Mouse (Mus musculus) cerebellum, adult 9-10 months (tissue): ENCODE measurements around the gene Nmnat1.

Experiments
- DNase-seq: peaks from one replicate; pipeline ENCODE4 v3.0.0; 2022

The Nmnat1 gene

DNA sequence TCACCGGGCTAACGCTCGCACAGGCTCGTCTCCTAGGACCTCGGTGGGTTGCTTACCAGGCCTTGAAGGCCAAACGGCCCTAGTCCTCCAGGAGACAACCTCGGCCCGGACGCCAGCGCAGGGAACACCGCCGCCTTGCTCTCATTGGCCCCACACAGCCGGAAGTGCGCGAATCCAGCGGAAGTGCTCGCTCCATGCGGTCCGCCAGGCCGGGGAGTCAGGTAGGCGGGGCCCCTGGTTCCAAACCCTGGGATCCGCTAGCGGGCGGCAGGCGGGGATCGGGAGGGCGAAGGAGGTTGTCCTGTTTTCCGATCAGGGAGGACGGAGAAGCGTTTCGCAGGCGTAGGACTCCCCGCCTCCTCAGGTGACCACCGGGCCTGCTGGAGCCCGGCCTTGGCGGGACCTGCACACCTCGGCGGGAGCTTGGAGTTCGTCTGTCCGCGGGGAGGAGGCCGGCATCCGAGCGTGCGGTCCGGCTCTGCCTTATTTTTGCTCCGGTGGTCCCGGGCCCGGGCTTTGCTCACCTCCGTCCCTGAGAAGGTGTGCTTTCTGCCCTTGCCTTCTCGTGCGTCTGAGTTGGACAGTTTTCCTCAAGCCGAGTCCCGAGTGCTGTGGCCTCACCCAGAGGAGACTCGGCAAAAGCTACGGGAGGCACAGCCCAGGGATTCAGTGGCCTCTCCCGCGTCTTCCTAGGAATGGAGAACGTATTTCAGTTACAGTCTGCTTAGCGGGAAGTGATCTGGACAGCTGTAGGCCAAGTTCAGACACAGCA lies at the start of gene Nmnat1, which contains the start of gene Lzic:
Nmnat1 (minus strand) TSS at position 150 of the 772 bp plus-strand sequence.
Lzic (plus strand) TSS at position 177 of the 772 bp plus-strand sequence.
- peak; percentile 89 for DNase-seq

DNA sequence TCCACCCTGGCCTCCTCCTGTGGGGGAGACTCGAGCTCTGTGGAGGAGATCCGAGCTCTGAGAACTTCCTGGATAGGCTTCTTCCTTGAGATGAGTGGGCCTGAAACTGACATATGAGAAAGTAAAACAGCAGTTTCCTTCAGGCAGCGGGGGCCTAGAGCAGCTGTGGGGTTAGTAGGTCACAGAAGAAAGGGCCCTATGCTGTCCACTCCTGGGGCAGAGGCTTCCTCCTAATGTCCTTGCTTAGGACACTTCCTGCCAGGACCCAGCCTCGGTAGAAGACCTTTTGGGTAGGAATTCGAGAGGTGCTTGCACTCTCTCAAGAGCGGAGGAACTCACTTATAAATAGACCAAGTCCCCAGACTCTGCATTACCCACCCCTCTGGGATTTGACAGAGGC lies 44.7 kb upstream of the Nmnat1 start:
- no peak for DNase-seq

DNA sequence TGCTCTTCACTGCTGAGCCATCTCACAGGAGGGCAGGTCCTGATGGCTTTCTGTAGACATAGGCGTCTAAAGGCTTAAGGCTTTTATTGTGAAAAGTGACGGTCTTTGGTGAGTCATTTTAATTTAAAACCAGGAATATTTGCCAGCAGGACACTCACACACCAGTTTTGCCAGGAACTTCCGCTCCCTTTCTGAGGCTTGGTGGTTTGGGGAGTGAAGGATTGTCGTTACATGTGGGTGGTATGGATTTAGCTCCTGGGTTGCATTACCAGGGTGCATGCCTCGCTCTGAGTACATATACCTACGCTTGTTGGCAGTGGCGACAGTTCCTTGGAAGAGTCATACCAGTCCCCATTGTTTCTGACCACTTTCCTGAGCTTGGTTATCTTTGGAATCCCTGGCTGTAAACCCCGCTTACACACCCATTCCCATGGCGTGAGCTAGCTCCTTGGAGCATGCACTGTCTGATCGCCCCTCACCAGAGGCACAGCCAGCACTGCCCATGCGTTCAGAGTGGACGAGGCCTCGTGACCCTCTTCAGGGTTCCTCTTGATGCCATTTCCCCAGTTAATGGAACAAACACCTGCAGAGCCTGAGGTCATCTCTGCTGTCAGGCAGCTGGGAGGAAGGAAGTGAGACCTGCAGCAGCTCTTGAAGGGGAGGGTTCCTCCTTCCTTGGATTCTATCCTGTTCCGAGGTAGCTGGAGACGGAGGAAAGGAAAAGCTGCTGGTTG lies 42.8 kb upstream of the Nmnat1 start:
- DNase-seq = no peak

DNA sequence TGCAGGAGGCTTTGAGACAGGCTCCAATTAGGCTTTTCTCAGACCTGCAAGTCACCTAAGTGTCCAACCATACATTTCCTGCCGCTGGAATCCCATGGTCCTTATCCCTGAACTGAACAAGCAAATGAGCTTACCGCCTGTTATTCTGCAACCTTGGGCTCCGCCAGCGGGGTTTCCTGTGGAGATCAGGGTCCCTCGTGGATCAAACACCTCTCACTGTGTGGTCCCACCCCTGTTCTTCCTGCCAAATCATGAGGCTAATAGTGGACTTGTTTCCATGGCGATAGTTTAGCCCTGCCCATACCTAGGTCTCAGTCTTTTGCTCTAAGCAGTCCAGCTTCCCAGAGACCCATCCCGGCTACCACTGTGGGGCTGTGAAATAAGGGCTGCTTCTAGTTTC lies 41.3 kb upstream of the Nmnat1 start:
- DNase-seq = no peak

DNA sequence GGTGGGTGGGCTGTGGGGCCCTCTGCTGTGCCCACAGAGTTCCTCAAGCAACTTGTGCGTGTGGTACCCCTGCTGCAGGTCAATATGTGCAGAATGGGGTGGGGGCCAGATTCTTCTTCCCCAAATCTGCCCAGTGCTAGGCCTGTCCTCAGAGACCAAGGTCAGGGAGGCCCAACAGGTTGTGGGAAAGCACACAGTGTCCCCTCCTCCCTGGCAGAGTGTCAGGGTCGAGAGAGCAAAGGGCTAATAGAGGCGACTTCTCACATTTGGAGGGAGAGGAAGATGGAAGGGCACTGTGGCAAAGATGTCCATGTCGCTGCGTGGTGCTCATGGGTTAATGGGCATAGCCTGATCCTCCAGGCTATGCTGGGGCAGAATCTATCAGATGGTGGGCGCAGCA lies 40.8 kb upstream of the Nmnat1 start:
- no peak for DNase-seq

DNA sequence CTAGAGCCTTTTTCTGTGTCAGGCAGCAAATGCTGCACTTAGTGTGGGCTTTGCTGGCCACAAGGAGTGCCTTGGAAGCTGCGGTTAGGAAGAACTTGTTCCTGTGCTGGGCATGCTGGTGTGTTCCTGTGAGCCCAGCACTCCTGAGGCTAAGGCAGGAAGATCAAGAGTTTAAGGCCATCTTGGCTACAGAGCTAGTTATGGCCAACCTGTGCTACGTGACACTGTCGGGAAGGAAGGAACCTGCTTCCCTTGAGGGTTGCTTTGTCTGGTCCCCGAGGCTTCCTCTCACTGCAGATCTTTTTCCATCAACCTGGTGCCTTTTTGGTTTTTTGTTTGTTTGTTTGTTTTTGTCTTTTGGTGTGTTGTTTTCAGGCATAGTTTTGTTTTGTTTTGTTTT lies 40.2 kb upstream of the Nmnat1 start:
- no peak for DNase-seq

DNA sequence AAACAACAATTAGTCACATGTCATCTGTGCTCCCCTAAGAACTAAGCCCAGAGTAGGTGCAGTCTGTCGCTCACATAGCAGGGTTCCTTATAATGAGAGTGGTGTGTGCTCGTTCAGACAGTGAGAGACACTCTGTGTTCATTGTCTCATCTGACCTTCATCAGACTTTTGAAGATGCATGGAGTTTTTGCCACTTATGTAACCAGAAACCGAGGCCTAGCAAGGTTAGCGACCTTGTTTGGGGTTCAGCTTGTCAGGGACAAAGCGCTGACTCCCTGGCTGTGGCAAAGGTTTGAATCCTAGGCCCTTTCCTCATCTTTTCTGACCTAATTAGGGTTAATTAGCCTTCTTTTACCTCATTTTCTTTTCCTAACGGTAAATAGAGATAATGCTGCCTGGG lies 39.0 kb upstream of the Nmnat1 start:
- no peak for DNase-seq

DNA sequence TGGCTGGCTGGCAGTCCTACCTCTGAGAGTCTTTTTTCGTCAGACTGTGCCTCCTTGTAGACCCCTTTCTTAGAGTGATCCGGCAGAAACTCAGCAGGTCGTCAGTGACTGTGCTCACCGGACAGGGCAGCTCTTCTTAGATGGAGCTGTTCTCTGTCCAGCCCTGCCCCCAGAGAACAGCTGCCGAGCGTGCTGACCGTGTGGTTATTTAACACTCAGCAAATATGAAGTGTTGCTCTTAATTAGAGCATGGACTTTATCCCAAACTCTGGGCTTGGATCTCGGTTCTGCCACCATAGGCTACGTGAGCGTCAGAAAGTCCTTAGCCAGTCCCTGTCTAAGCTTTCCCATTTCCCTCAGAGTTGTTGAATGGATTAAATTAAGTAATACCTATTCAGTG lies 36.3 kb upstream of the Nmnat1 start:
- DNase-seq = no peak

DNA sequence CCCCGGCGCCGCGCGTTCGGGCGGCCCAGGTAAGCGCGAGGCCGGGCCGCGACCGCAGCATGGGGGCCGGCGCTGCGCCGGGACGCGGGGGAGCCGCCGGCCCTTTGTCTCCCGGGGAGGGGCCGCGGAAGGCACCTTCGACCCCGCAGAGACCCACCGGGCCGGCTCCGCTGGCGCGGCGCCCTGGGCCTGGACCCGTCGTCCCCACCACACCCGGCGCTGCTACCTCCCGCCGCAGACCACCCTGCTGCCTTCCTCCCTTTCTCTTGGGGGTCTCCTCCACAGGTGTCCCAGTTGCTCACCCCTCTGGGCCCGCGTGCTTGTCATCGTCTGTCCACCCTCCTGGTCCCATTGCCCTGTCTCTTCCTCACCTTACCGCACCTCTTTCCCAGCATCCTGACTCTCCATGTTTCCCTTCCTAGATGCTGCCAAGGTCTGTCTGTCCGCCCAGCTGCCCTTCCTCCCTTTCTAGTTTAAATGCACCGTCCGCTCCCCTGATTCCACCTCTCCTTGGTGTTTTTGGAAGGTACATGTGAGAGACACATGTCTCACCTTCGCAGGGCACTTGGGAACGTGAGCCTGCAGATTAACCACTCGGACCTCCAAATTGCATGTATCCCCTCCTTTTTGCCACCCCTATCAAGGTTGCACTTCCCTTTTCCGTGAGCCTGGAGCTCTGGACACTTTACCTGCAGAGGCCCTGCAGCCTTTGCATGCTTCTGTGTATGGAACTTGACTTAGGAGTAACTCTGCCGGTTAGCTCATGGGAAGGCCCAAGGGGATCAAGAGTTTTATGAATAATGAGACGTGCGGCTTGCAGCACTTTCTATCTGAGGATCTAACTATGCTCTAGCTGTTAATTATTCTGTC lies 33.6 kb upstream of the Nmnat1 start:
- DNase-seq = peak; percentile 55

DNA sequence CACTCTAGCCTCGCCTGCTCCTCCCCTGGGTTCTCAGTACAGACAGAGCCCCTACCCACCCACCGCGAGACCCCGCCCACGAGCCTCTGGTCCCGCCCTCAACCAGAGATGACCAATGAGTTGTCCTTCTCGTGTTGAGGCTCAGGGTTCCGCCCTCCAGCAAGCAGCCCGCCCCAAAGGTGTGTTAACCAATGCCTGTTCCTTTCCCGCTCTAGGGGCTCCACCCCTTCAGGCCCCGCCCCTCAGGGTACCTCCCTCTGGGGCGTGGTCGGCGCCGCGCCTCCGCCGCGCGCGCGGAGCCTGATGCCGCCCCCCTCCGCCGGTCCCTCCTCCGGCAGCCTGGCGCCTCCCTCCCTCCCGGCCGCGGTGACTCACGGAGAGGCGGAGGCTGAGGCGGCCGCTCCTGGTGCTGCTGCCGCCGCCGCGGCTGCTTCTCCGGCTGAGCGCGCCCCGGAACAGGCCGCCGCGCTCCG lies 32.9 kb upstream of the Nmnat1 start, which contains the start of gene Ctnnbip1:
Ctnnbip1 (plus strand) TSS at position 369 of the 473 bp plus-strand sequence.
- peak; percentile 98 for DNase-seq

DNA sequence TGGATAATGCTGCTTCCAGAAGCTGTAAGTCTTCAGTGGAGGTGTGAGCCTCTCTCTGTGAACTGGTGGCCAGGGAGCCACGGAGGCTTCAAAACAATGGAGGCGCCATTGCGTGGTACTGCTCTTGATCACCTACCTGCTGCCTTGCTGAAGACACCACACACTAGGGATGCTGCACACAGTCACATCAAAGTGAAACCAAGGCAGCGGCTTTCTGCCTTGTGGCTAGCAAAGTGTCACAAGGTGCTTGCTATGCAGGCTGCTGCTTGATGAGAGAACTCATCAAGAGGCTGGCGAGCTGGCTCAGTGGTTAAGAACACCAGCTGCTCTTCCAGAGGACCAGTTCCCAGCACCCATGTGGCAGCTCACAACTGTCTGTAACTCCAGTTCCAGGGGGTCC lies 30.7 kb upstream of the Nmnat1 start:
- DNase-seq = no peak

DNA sequence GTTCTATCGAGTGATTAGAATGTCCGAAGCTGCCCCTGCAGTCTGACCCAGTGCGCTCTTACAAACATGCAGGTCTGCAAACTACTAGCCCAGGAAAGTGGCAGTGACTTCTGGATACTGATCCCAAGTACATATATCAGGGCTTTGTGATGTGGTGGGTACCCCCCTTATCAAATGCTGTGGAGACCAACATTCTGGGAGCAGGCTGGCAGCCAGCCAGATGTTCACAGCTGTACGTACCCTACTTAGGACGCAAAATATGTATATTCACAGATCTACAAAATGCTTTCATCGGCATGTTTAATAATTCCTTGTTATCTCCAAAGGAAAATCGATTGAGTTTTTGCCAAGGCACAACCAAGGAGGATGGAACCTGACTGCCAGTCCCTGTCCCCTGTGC lies 27.1 kb upstream of the Nmnat1 start:
- no peak for DNase-seq

DNA sequence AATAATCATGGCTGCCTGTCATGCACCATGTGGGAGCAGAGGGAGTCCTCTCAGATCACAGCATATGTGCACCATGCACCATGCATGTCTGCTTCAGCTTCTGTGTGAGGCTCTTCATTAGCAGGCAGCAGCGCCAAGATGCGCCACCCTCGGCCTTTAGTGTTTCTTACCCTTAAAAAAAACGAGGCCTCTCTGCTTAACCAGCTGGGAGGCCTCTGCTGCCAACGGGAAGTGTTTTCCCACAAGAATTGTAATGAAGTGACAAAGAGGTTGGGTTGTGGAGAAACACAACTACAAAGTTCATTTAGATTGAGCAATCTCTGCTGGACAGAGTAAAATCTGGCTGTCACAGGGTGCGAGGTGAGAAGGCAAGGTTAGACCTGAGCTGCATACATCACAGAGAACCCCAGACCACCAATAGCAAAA lies 26.2 kb upstream of the Nmnat1 start:
- DNase-seq = no peak

DNA sequence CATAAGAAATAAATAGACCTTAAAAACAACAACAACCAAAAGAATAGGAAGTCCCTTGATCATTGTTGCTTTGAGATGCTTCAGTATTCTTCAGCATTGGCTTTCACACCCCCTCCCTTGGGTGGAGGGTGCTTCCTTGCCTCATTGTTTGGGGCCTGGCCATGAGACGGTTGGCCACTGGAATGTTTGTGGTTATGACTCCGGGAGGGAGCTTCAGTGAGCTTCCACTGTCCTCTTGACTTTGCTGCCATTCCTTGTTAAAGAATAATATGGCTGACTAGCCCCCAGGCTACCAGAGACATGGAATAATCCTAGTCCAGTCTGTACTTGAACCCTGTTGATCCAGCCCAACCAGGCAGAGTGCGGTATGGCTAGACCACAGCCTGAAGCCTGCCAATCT lies 21.9 kb upstream of the Nmnat1 start:
- no peak for DNase-seq

DNA sequence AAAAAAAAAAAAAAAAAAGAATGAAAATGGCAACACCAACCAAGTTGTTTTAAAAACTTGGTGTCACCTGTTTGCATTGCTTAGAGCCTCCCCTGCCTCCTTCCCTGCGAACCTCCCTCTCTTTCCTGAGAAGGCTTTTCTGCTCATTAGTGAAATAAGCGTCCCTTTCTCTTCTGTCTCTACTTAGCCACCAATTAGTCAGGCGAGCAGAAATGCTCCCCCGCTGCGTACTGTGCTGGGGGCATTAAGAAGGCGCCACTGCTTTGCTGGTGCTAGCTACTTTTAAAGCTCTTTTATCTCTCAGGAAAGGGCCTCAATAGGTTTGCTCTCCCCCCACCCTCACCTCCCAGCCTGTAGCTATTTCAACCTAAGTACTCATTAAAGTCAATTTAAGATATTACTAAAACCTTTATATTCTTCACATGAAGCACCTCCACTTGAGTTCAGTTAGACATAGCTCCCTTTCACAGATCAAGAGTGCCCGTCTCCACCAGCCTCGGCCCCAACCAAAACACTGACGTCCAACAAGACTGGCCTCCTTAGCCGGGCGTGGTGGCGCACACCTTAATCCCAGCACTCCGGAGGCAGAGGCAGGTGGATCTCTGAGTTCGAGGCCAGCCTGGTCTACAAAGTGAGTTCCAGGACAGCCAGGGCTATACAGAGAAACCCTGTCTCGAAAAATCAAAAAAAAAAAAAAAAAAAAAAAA lies 20.4 kb upstream of the Nmnat1 start:
- DNase-seq = no peak

DNA sequence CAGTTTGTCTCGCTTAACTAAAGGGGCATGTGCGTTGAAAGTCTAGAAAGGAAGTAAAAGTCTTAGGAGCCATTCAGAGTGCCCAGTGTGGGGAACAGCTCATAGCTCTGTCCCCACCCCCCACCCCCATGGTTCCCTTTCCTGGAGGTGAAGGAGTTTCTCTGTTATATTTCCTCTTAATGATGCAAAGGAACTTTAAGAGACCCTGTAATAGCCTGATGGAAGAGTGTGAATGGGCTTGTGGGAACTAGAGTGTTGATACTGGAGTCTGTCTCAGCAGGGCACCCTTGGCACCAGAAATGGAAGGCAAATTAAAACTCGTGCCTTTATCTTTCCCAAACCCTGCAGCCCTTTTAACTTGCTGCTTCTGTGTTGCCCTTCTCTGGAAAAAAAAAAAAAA lies 19.9 kb upstream of the Nmnat1 start:
- no peak for DNase-seq

DNA sequence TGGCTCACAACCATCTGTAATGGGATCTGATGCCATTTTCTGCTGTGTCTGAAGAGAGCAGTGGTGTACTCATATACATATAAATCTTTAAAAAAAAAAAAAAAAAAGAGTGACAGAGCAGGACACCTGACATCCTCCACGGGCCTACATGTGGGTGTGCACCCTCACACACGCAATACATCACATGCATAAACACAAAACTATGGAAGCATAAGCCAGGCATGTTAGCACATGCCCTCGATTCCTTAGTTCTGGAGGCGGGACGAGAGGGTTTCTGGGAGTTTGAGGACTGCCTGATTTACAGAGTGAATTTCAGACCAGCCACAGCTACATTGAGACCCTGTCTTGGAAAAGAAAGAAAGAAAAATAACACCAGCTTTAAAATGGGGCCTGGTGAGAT lies 19.4 kb upstream of the Nmnat1 start:
- no peak for DNase-seq

DNA sequence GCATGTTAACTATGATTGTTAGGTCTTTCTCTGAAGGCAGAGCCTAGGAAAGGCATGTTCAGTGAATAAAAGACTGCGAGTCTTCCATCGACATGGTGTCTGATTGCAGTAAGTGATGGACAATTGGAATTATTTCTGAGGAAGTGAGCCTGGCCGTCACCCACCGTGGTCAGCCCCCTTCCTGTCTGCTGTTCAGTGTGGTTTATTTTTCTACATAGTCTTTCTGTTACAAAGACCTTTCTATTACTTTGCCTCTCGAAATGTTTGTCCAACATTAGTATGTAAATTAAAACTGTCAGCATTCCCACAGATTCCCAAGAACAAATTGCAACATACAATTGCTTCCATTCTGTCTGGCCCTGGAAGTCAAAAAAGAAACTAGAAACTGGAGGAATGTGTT lies 14.8 kb upstream of the Nmnat1 start:
- DNase-seq = no peak

DNA sequence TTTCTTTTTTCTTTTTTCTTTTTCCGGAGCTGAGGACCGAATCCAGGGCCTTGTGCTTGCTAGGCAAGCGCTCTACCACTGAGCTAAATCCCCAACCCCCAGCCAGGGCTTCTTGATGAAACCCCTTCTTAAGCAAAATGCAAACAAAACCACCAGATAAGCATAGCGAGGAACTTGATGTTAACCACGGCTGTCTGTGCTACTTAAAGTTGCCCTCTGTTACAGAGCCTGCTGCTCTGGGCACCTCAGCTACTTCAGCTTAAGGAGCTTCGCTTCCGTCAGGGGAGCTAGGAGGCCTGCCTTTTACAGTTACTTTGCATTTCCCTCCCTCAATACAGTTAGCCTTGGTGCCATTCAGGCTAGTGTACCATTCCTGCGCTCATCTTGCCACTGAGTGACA lies 13.9 kb upstream of the Nmnat1 start:
- no peak for DNase-seq

DNA sequence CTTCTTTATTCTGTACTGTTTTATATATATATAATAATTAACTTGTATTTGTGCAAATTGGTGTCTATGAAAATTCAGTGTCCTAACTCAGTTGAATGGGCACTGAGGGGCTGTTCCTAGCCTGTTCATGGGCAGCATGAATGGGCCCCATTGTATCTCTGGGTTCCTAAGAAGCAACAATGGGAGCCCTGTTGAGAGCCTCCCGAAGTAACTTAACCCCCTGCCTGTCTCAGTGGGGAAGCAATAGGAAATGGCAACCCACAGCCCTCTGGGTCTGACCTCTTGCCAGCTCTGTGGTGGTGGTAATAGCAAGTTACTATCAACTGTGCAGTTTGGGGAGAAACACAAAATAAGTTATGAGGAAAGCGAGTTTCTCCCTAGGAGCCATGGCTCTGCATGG lies 11.6 kb upstream of the Nmnat1 start:
- no peak for DNase-seq

DNA sequence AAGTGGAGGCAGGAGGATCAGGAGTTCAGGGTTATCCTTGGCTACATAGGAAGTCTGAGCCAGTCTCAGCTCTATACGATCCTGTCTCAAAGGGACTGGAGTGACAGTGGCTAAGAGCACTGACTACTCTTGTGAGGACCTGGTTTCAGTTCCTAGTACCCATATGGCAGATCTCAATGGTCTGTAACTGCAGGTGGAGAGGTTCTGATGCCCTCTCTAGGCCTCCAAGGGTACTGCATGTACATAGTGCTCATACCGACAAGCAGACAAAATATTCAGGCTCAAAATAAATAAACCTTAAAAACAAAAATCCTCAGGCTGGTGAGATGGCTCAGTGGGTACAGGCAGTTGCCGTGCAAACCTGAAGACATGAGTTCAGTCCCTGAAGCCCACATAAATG lies 6.1 kb upstream of the Nmnat1 start:
- no peak for DNase-seq

DNA sequence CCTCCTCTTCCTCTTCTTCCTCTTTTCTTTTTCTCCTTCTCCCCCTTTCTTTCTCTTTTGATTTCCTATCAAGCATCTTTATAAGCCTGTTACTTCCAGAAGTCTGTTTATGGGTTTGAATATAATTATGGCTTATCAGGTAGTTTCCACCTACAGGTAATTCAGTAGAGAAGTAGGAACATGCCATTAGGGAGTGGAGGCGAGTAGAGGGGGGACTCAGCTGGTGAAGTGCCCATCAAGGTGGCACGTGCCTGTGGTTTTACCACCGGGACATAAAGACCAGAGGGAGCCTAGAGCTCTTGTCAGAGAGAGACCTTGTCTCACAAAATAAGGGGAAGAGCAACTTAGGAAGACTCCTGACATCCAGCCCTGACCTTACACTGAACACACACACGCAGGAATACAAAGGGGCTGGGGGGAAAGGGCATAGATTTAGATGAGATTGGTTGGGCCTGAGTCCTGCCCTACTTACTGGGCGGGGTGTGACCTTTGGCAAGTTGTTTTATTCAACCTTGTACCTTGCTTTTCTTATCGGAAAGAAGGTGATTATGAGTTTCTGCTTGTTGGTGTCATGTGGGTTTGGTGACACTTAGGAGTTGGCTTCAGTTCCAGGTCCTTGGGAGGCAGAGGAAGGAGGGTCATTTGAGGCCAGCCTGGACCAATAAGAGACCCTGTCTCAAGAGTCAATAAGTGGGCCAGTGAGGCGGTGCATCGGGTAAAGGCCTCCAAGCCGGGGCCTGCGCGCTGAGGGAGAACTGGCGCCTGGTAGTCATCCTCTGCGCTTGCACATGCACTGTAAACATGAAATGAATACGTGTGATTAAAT lies 4.6 kb upstream of the Nmnat1 start:
- no peak for DNase-seq
